Mouse (Mus musculus): Measurements from ENCODE around the gene Gm5134. TPM values are rescaled to one million over a fixed set of nuclear protein-coding genes. Genes with fewer than 3 reads are reported as not detected.
A peak's percentile ranks its signal among the peaks of the same experiment; 100 is the strongest.

Gm5134 gene
- polyA plus RNA-seq, 1 experiment from 2014 or later: not detected

- Histone ChIP-seq H3K9ac (ENCODE audit: low read depth, low read length) (peak overlapping the region; percentile 95), H3K9me3 (ENCODE audit: control insufficient read depth, low read length) (no peaks in the 10 kb centered on the region), H3K36me3 (ENCODE audit: control insufficient read depth, insufficient read depth, low read length) (peaks cover 44% of the 10 kb centered on the region; the same call in 1 of the 2 replicates), H3K27me3 (ENCODE audit: control insufficient read depth, insufficient read depth, low read length) (no peaks in the 10 kb centered on the region), H3K4me2 (replicated peaks; ENCODE audit: low read depth, low read length) (peak overlapping the region; percentile 68), H3K4me1 (ENCODE audit: control insufficient read depth, insufficient read depth, low read length) (peaks cover 17% of the 10 kb centered on the region), H3K4me3 (ENCODE audit: low read length) (peak overlapping the region; percentile 95), H3K27ac (ENCODE audit: low read depth, low read length) (peak overlapping the region; percentile 97; the same call in 1 of the 2 replicates)
- WGBS: 4% methylated on average over 22 of the region's 22 CpGs
- peak; percentile 32 for ATAC-seq (ENCODE audit: low FRiP score, low TSS enrichment)
Observed at GRCm38 (mm10) chr10:75921726-75922560, 32.4 kb upstream of the Gm5134 start.

GRCm38 (mm10) chr10:75924324-75924723 lies 30.0 kb upstream of the Gm5134 start:
- Histone ChIP-seq H3K4me1 (ENCODE audit: control insufficient read depth, insufficient read depth, low read length) (peaks cover 12% of the 10 kb centered on the region), H3K27me3 (ENCODE audit: control insufficient read depth, insufficient read depth, low read length) (no peaks in the 10 kb centered on the region), H3K9ac (ENCODE audit: low read depth, low read length) (no peak overlapping the region), H3K9me3 (ENCODE audit: control insufficient read depth, low read length) (no peaks in the 10 kb centered on the region), H3K27ac (ENCODE audit: low read depth, low read length) (no peak overlapping the region), H3K4me2 (replicated peaks; ENCODE audit: low read depth, low read length) (no peak overlapping the region), H3K4me3 (ENCODE audit: low read length) (no peak overlapping the region), H3K36me3 (ENCODE audit: control insufficient read depth, insufficient read depth, low read length) (peaks cover 32% of the 10 kb centered on the region; the same call in 1 of the 2 replicates)
- 59% methylated on average over 2 of the region's 2 CpGs for WGBS
- no peak for ATAC-seq (ENCODE audit: low FRiP score, low TSS enrichment)

- H3K9ac ChIP-seq (ENCODE audit: low read depth, low read length): no peak overlapping the region
- H3K9me3 ChIP-seq (ENCODE audit: control insufficient read depth, low read length): no peaks in the 10 kb centered on the region
- 74% methylated on average over 13 of the region's 13 CpGs for WGBS
- peaks cover 18% of the 10 kb centered on the region for H3K4me1 ChIP-seq (ENCODE audit: control insufficient read depth, insufficient read depth, low read length)
- H3K4me2 ChIP-seq (replicated peaks; ENCODE audit: low read depth, low read length): no peak overlapping the region
- no peak for ATAC-seq (ENCODE audit: low FRiP score, low TSS enrichment)
- H3K36me3 ChIP-seq (ENCODE audit: control insufficient read depth, insufficient read depth, low read length): peaks cover 31% of the 10 kb centered on the region; the same call in 1 of the 2 replicates
- H3K4me3 ChIP-seq (ENCODE audit: low read length): no peak overlapping the region
- no peak overlapping the region for H3K27ac ChIP-seq (ENCODE audit: low read depth, low read length)
- H3K27me3 ChIP-seq (ENCODE audit: control insufficient read depth, insufficient read depth, low read length): no peaks in the 10 kb centered on the region
Observed at GRCm38 (mm10) chr10:75926396-75926795, 27.9 kb upstream of the Gm5134 start.

GRCm38 (mm10) chr10:75930304-75930703 lies 24.0 kb upstream of the Gm5134 start:
- Histone ChIP-seq H3K4me1 (ENCODE audit: control insufficient read depth, insufficient read depth, low read length) (peaks cover 23% of the 10 kb centered on the region), H3K4me3 (ENCODE audit: low read length) (no peak overlapping the region), H3K9me3 (ENCODE audit: control insufficient read depth, low read length) (no peaks in the 10 kb centered on the region), H3K4me2 (replicated peaks; ENCODE audit: low read depth, low read length) (peak overlapping the region; percentile 22; the same call in 1 of the 2 replicates), H3K27ac (ENCODE audit: low read depth, low read length) (no peak overlapping the region), H3K36me3 (ENCODE audit: control insufficient read depth, insufficient read depth, low read length) (peaks cover 13% of the 10 kb centered on the region; the same call in 1 of the 2 replicates), H3K27me3 (ENCODE audit: control insufficient read depth, insufficient read depth, low read length) (no peaks in the 10 kb centered on the region), H3K9ac (ENCODE audit: low read depth, low read length) (no peak overlapping the region)
- ATAC-seq (ENCODE audit: low FRiP score, low TSS enrichment): no peak; the same call in 1 of the 2 replicates
- 35% methylated on average over 6 of the region's 6 CpGs for WGBS

- Histone ChIP-seq H3K36me3 (ENCODE audit: control insufficient read depth, insufficient read depth, low read length) (peaks cover 8% of the 10 kb centered on the region; the same call in 1 of the 2 replicates), H3K4me2 (replicated peaks; ENCODE audit: low read depth, low read length) (peak overlapping the region; percentile 98), H3K9me3 (ENCODE audit: control insufficient read depth, low read length) (no peaks in the 10 kb centered on the region), H3K4me3 (ENCODE audit: low read length) (peak overlapping the region; percentile 64), H3K27me3 (ENCODE audit: control insufficient read depth, insufficient read depth, low read length) (no peaks in the 10 kb centered on the region), H3K9ac (ENCODE audit: low read depth, low read length) (peak overlapping the region; percentile 90), H3K27ac (ENCODE audit: low read depth, low read length) (no peak overlapping the region), H3K4me1 (ENCODE audit: control insufficient read depth, insufficient read depth, low read length) (peaks cover 23% of the 10 kb centered on the region)
- 18% methylated on average over 7 of the region's 7 CpGs for WGBS
- ATAC-seq (ENCODE audit: low FRiP score, low TSS enrichment): no peak
Observed at GRCm38 (mm10) chr10:75931311-75931710, 23.0 kb upstream of the Gm5134 start.

- H3K27me3 ChIP-seq (ENCODE audit: control insufficient read depth, insufficient read depth, low read length): no peaks in the 10 kb centered on the region
- H3K36me3 ChIP-seq (ENCODE audit: control insufficient read depth, insufficient read depth, low read length): peaks cover 4% of the 10 kb centered on the region; the same call in 1 of the 2 replicates
- H3K4me1 ChIP-seq (ENCODE audit: control insufficient read depth, insufficient read depth, low read length): peaks cover 27% of the 10 kb centered on the region
- H3K4me2 ChIP-seq (replicated peaks; ENCODE audit: low read depth, low read length): peak overlapping the region; percentile 98
- peak overlapping the region; percentile 64 for H3K4me3 ChIP-seq (ENCODE audit: low read length)
- no peak overlapping the region for H3K27ac ChIP-seq (ENCODE audit: low read depth, low read length)
- H3K9ac ChIP-seq (ENCODE audit: low read depth, low read length): peak overlapping the region; percentile 90
- peak; percentile 72 for ATAC-seq (ENCODE audit: low FRiP score, low TSS enrichment)
- no peaks in the 10 kb centered on the region for H3K9me3 ChIP-seq (ENCODE audit: control insufficient read depth, low read length)
- WGBS: 2% methylated on average over 30 of the region's 44 CpGs
Observed at GRCm38 (mm10) chr10:75932081-75932678, 22.1 kb upstream of the Gm5134 start.

GRCm38 (mm10) chr10:75932891-75933290 lies 21.4 kb upstream of the Gm5134 start, which contains the start of gene Chchd10:
TSS of gene Chchd10 (plus strand) at chr10:75933130.
- Histone ChIP-seq H3K9me3 (ENCODE audit: control insufficient read depth, low read length) (no peaks in the 10 kb centered on the region), H3K27me3 (ENCODE audit: control insufficient read depth, insufficient read depth, low read length) (no peaks in the 10 kb centered on the region), H3K36me3 (ENCODE audit: control insufficient read depth, insufficient read depth, low read length) (peaks cover under 1% of the 10 kb centered on the region; the same call in 1 of the 2 replicates), H3K4me1 (ENCODE audit: control insufficient read depth, insufficient read depth, low read length) (peaks cover 29% of the 10 kb centered on the region), H3K4me2 (replicated peaks; ENCODE audit: low read depth, low read length) (peak within 1 kb of the TSS; percentile 98), H3K4me3 (ENCODE audit: low read length) (peak within 1 kb of the TSS; percentile 64), H3K27ac (ENCODE audit: low read depth, low read length) (no peak within 1 kb of the TSS), H3K9ac (ENCODE audit: low read depth, low read length) (peak within 1 kb of the TSS; percentile 90)
- no peak for ATAC-seq (ENCODE audit: low FRiP score, low TSS enrichment)
- 30% methylated on average over 6 of the region's 6 CpGs for WGBS

- peak overlapping the region; percentile 61 for H3K4me2 ChIP-seq (replicated peaks; ENCODE audit: low read depth, low read length)
- no peaks in the 10 kb centered on the region for H3K27me3 ChIP-seq (ENCODE audit: control insufficient read depth, insufficient read depth, low read length)
- H3K4me1 ChIP-seq (ENCODE audit: control insufficient read depth, insufficient read depth, low read length): peaks cover 29% of the 10 kb centered on the region
- WGBS: 92% methylated on average over 1 of the region's 1 CpGs
- H3K27ac ChIP-seq (ENCODE audit: low read depth, low read length): no peak overlapping the region
- H3K9me3 ChIP-seq (ENCODE audit: control insufficient read depth, low read length): no peaks in the 10 kb centered on the region
- 0 out of 2 replicates have a peak overlapping the region, but pooled peaks have one; percentile 61 for H3K9ac ChIP-seq (ENCODE audit: low read depth, low read length)
- no peaks in the 10 kb centered on the region for H3K36me3 ChIP-seq (ENCODE audit: control insufficient read depth, insufficient read depth, low read length)
- no peak for ATAC-seq (ENCODE audit: low FRiP score, low TSS enrichment)
- no peak overlapping the region; the same call in 1 of the 2 replicates for H3K4me3 ChIP-seq (ENCODE audit: low read length)
Observed at GRCm38 (mm10) chr10:75934991-75935390, 19.3 kb upstream of the Gm5134 start.
